Mouse (Mus musculus) stomach, embryonic 15.5 days (tissue): ENCODE results near the gene Cacna2d3. TPM values are rescaled to one million over a fixed set of nuclear protein-coding genes. Genes with fewer than 3 reads are reported as not detected.

Source experiments
- ATAC-seq: fragments of 200-750 bp; cut with Nextera tagmentation; 2 replicates; pipeline ENCODE4 v1.8.0; 2017; ENCODE audit warnings: low read depth, moderate number of reproducible peaks, moderate TSS enrichment; ENCODE audit not compliant: insufficient read depth, low FRiP score
- H3K27ac ChIP-seq: fragments of 300-500 bp; sonication (generic); 2 replicates; pipeline ENCODE4 v1.5.1; 2015; ENCODE audit warnings: mild to moderate bottlenecking, inconsistent platforms
- H3K27me3 ChIP-seq: fragments of 300-500 bp; sonication (generic); replicated peaks from 2 replicates; pipeline ENCODE4 v1.6.1; 2015; ENCODE audit warnings: inconsistent platforms
- H3K36me3 ChIP-seq: fragments of 300-500 bp; sonication (generic); 2 replicates; pipeline ENCODE4 v1.6.1; 2015; ENCODE audit warnings: inconsistent platforms
- H3K4me1 ChIP-seq: fragments of 300-500 bp; sonication (generic); 2 replicates; pipeline ENCODE4 v1.6.1; 2015; ENCODE audit warnings: inconsistent platforms
- H3K4me2 ChIP-seq: fragments of 300-500 bp; sonication (generic); 2 replicates; pipeline ENCODE4 v1.6.1; 2015; ENCODE audit warnings: mild to moderate bottlenecking, inconsistent platforms
- H3K4me3 ChIP-seq: fragments of 300-500 bp; sonication (generic); replicated peaks from 2 replicates; pipeline ENCODE4 v1.5.1; 2015; ENCODE audit warnings: inconsistent platforms
- H3K9ac ChIP-seq: fragments of 300-500 bp; sonication (generic); 2 replicates; pipeline ENCODE4 v1.6.1; 2015; ENCODE audit warnings: inconsistent platforms
- H3K9me3 ChIP-seq: fragments of 300-500 bp; sonication (generic); 2 replicates; pipeline ENCODE4 v1.6.1; 2016; ENCODE audit warnings: inconsistent platforms
- WGBS: fragments of 180-500 bp; shearing (Covaris S2); methylation state at CpG from one replicate; pipeline ENCODE4 v1.1.7; 2015; 5-methylcytosine and 5-hydroxymethylcytosine counted together
- polyA plus RNA-seq: library from polyadenylated mRNA; unstranded; fragments of >200 nt; fragmentation: Nextera tagmentation; extraction: Ambion mirVana; gene quantifications from 2 replicates; pipeline ENCODE4 v1.2.1, GENCODE M21; 2015

Gene Cacna2d3
- polyA plus RNA-seq, 1 experiment from 2014 or later: 1.6 TPM

- H3K4me1 ChIP-seq: no peaks in the 10 kb centered on the region
- 81% methylated on average over 6 of the region's 6 CpGs for WGBS
- ATAC-seq: no peak
- no peak overlapping the region for H3K4me3 ChIP-seq
- no peaks in the 10 kb centered on the region for H3K27me3 ChIP-seq
- no peaks in the 10 kb centered on the region for H3K9me3 ChIP-seq
- no peak overlapping the region for H3K9ac ChIP-seq
- no peak overlapping the region for H3K4me2 ChIP-seq
- H3K27ac ChIP-seq: no peak overlapping the region
- H3K36me3 ChIP-seq: no peaks in the 10 kb centered on the region
Measured at GRCm38 (mm10) chr14:29111666-29112065, 610.0 kb downstream of the Cacna2d3 start.

GRCm38 (mm10) chr14:29110351-29111091 is 611.1 kb downstream of the Cacna2d3 start:
- H3K4me3 ChIP-seq: no peak overlapping the region
- 79% methylated on average over 9 of the region's 9 CpGs for WGBS

DNA sequence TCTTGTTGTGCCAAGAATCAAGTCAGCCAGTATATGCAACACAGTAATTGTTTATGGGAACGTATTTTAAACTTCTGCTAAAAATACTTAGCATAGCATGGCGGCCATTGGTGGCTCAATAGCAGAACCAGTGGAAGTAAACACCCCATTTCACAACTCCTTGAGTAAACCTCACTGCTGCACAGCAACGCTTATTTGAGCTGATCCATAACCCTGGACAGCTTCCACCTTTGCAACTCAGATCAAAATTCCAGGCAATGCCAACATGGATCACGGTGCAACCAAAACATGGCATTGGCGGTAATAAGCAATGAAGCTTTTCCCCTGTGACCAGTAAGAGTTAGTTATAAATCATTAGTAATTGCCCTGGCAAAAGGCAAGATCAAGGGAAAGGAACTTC is 614.2 kb downstream of the Cacna2d3 start:
- H3K27ac ChIP-seq: no peak overlapping the region
- H3K36me3 ChIP-seq: no peaks in the 10 kb centered on the region
- no peak overlapping the region for H3K4me3 ChIP-seq
- no peak overlapping the region for H3K9ac ChIP-seq
- no peaks in the 10 kb centered on the region for H3K9me3 ChIP-seq
- no peaks in the 10 kb centered on the region for H3K4me1 ChIP-seq
- no peak for ATAC-seq
- H3K27me3 ChIP-seq: no peaks in the 10 kb centered on the region
- 76% methylated on average over 5 of the region's 5 CpGs for WGBS
- no peak overlapping the region for H3K4me2 ChIP-seq

More at GRCm38 (mm10) chr14:29110351-29111091, 611.1 kb downstream of the Cacna2d3 start:
- no peak for ATAC-seq
- Histone ChIP-seq H3K4me2 (no peak overlapping the region), H3K36me3 (no peaks in the 10 kb centered on the region), H3K9ac (no peak overlapping the region), H3K4me1 (no peaks in the 10 kb centered on the region), H3K27ac (no peak overlapping the region), H3K27me3 (no peaks in the 10 kb centered on the region), H3K9me3 (no peaks in the 10 kb centered on the region)

DNA sequence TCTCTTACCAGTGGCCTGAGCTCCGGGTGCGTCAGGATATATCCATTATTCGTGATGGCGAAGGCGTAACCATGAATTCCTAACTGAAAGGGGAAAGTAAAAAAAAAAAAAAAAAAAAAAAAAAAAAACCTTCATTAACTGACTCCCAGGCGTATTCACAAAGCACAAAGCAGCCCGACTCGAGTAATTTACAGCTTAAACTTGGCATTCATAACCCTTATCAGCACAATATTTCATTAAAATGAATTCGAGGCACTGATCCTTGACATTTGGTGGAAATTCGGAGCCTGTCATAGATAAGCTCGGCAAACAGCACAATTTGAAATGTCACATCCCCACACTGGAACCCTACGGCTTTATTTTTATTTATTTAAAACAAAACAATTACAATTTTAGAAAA is 623.9 kb downstream of the Cacna2d3 start:
- Histone ChIP-seq H3K9me3 (no peaks in the 10 kb centered on the region), H3K36me3 (no peaks in the 10 kb centered on the region), H3K27me3 (no peaks in the 10 kb centered on the region), H3K27ac (no peak overlapping the region), H3K4me3 (no peak overlapping the region), H3K4me2 (no peak overlapping the region), H3K4me1 (no peaks in the 10 kb centered on the region), H3K9ac (no peak overlapping the region)
- WGBS: 53% methylated on average over 12 of the region's 12 CpGs
- no peak for ATAC-seq

DNA sequence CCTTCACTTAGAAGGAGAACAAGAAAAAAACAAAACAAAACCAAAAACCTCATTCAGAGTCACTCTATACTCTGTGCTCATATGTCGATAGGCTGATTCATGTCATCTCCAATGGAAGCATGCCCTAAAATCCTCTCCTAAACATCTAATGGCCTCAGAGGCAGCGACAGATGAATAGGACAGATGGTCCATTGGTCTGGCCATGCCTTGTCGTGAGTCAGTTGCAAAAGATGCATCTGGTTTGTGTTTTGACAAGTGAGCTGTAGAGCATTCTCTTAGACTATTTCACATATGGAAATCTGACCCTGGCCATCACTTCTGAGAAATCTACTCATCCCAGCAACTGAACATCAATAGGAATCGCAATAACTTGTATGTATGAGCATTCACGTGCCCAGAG is 626.2 kb downstream of the Cacna2d3 start:
- Histone ChIP-seq H3K27ac (no peak overlapping the region), H3K27me3 (no peaks in the 10 kb centered on the region), H3K4me1 (no peaks in the 10 kb centered on the region), H3K9me3 (no peaks in the 10 kb centered on the region), H3K9ac (no peak overlapping the region), H3K4me2 (no peak overlapping the region), H3K4me3 (no peak overlapping the region), H3K36me3 (no peaks in the 10 kb centered on the region)
- ATAC-seq: no peak
- WGBS: 77% methylated on average over 5 of the region's 5 CpGs

DNA sequence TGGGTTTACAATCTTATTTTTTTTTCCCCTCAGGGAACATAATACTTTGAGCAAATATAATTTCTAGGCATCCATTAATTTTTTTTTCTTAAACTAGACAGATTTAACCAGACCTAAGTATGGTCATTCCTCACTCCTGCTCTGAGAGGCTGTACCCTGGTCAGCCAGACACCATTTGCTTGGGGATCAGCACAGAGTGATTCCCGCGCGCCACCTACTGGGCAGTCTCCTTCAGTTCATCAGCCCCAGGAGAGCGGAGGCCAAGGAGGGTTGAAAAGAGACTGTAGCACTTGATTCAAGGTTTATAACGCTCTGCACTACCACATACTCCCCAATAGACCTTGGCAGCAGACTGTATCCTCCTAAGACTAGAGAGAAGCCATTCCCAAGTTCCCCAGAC is 631.6 kb downstream of the Cacna2d3 start:
- no peak overlapping the region for H3K27ac ChIP-seq
- H3K36me3 ChIP-seq: no peaks in the 10 kb centered on the region
- H3K4me3 ChIP-seq: no peak overlapping the region
- no peak; the same call in 1 of the 2 replicates for ATAC-seq
- no peak overlapping the region for H3K4me2 ChIP-seq
- no peak overlapping the region for H3K9ac ChIP-seq
- H3K27me3 ChIP-seq: no peaks in the 10 kb centered on the region
- no peaks in the 10 kb centered on the region for H3K4me1 ChIP-seq
- 2% methylated on average over 5 of the region's 5 CpGs for WGBS
- H3K9me3 ChIP-seq: no peaks in the 10 kb centered on the region

DNA sequence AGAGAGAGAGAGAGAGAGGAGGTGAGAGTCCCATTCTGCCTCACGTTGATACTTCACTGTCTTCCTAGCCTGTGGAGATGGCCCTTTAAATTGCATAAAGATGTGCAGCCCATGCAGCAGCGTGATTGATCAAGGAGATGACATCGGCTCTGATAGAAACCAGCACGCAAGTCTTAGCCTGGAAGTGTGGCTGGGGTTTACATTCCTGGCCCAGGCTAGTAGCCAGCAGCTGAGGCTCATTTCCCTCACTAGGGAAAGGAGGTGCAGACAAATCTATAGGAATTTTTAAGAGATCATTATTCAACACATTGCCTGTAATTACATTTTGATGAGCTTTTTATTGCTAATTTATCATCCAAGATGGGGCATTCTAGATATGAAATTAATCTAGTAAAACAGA is 635.1 kb downstream of the Cacna2d3 start:
- no peaks in the 10 kb centered on the region for H3K27me3 ChIP-seq
- no peak overlapping the region for H3K4me3 ChIP-seq
- H3K36me3 ChIP-seq: no peaks in the 10 kb centered on the region
- H3K4me1 ChIP-seq: no peaks in the 10 kb centered on the region
- WGBS: 35% methylated on average over 4 of the region's 4 CpGs
- ATAC-seq: no peak
- H3K27ac ChIP-seq: no peak overlapping the region
- no peak overlapping the region for H3K4me2 ChIP-seq
- no peak overlapping the region for H3K9ac ChIP-seq
- H3K9me3 ChIP-seq: no peaks in the 10 kb centered on the region

GRCm38 (mm10) chr14:29085493-29086159 is 636.0 kb downstream of the Cacna2d3 start:
- Histone ChIP-seq H3K36me3 (no peaks in the 10 kb centered on the region), H3K4me3 (no peak overlapping the region), H3K4me1 (no peaks in the 10 kb centered on the region), H3K9ac (no peak overlapping the region), H3K4me2 (no peak overlapping the region), H3K9me3 (no peaks in the 10 kb centered on the region), H3K27me3 (no peaks in the 10 kb centered on the region), H3K27ac (no peak overlapping the region)
- ATAC-seq: no peak
- 78% methylated on average over 7 of the region's 7 CpGs for WGBS

DNA sequence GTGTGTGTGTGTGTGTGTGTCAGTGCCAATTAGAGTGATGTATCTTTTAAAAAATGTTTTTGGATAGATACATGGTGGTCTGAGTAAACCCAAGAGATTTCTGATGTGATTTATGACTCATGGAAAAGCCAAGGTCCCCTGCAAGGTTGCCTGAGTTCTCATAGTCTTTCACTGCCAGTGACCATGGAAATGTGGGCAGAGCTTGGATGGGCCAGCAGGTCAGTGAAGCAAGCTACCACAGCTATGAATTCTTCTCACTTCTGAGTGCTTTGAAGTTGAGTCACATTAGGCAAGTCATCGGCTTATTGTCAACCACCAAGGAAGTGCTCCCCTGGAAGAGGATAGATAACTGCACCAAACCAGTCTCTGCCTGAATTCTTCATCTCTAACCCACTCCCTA is 639.5 kb downstream of the Cacna2d3 start:
- Histone ChIP-seq H3K9ac (no peak overlapping the region), H3K36me3 (no peaks in the 10 kb centered on the region)

GRCm38 (mm10) chr14:29080630-29081029 is 641.0 kb downstream of the Cacna2d3 start:
- Histone ChIP-seq H3K27me3 (no peaks in the 10 kb centered on the region), H3K9me3 (no peaks in the 10 kb centered on the region), H3K4me1 (no peaks in the 10 kb centered on the region), H3K27ac (no peak overlapping the region), H3K36me3 (no peaks in the 10 kb centered on the region), H3K4me3 (no peak overlapping the region), H3K4me2 (no peak overlapping the region), H3K9ac (no peak overlapping the region)
- ATAC-seq: no peak
- WGBS: 69% methylated on average over 4 of the region's 4 CpGs

More for the DNA sequence above, 639.5 kb downstream of the Cacna2d3 start:
- H3K4me1 ChIP-seq: no peaks in the 10 kb centered on the region
- H3K4me3 ChIP-seq: no peak overlapping the region
- H3K9me3 ChIP-seq: no peaks in the 10 kb centered on the region
- H3K27ac ChIP-seq: no peak overlapping the region
- no peak overlapping the region for H3K4me2 ChIP-seq
- 63% methylated on average over 1 of the region's 1 CpGs for WGBS
- ATAC-seq: no peak
- H3K27me3 ChIP-seq: no peaks in the 10 kb centered on the region

DNA sequence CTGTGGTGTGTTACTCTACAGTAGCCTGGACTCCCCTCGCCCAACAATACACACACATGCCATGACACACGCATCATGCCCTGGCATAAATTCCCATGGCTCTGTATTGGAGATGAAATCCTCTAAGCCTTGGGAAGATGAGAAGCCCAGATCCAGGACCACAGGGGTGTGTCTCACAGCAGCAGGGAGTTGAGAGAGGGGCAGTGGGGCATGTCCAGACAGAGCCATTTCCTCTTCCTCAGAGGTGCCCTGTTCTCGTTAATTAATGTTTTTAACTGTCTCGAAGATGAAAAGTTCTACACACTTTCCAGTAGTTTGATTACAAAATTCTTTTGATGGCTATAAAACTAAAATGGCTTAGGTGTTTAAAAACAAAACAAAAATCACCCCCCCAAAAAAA is 641.4 kb downstream of the Cacna2d3 start:
- Histone ChIP-seq H3K27ac (no peak overlapping the region), H3K9me3 (no peaks in the 10 kb centered on the region), H3K9ac (no peak overlapping the region), H3K4me1 (no peaks in the 10 kb centered on the region), H3K4me2 (no peak overlapping the region), H3K4me3 (no peak overlapping the region), H3K36me3 (no peaks in the 10 kb centered on the region), H3K27me3 (no peaks in the 10 kb centered on the region)
- no peak for ATAC-seq
- WGBS: 78% methylated on average over 4 of the region's 4 CpGs

- no peaks in the 10 kb centered on the region for H3K27me3 ChIP-seq
- H3K36me3 ChIP-seq: no peaks in the 10 kb centered on the region
- no peak for ATAC-seq
- 49% methylated on average over 3 of the region's 3 CpGs for WGBS
- H3K4me2 ChIP-seq: no peak overlapping the region
- H3K9ac ChIP-seq: no peak overlapping the region
- no peaks in the 10 kb centered on the region for H3K4me1 ChIP-seq
- no peaks in the 10 kb centered on the region for H3K9me3 ChIP-seq
- H3K4me3 ChIP-seq: no peak overlapping the region
- H3K27ac ChIP-seq: no peak overlapping the region
Measured at GRCm38 (mm10) chr14:29077418-29077817, 644.2 kb downstream of the Cacna2d3 start.
